Mouse (Mus musculus) spleen, adult 12 weeks (tissue): ENCODE measurements at regions not wholly inside any gene's neighbourhood (a gene's known extent, or its start where the extent isn't known, plus 50 kb on each side); places are given as distances from the start of the nearest gene placed in this dataset.

Experiments used
- DNase-seq: peaks from one replicate; pipeline ENCODE4 v3.0.0; 2022; ENCODE audit warnings: low spot score

DNA sequence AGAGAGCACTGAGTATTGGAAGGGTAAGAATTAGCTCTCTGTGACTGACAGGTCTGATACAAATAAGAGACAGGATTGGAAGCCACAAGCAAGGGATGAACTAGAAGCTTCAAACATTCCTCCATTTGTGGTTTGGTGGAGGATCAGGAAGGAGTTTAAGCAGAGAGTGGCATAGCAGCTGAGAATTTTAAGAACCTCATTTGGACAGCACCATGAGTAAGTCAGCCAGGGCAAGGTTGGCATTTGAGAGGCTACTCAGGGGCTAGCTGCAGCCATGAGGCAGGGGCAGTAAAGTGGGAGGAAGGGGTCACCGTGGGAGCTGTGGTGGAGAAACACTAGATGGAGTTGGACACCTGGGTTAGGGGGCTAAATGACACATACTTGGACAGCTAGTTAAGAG is 56.2 kb upstream of the Kif2a start:
- DNase-seq, result no peak

DNA sequence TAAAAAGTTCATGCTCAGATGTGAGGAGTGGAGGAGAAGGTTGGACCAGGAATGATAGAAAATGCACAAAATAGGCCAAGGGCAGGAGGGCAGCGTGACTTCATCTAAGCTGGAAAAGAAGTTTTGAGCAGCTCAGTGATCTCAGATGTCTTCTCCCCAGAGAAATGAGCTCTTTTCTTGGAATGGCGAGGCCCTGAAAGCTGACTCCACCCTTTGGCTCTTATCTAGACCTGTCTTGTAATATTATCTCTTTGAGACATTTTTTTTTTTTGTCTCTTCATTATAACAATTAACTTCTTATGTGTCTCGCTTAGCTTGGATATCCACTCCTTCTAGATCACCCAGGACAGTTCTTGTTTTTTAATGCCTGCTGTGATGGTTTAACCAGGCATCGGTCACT is 53.0 kb upstream of the Kif2a start:
- DNase-seq, result no peak

DNA sequence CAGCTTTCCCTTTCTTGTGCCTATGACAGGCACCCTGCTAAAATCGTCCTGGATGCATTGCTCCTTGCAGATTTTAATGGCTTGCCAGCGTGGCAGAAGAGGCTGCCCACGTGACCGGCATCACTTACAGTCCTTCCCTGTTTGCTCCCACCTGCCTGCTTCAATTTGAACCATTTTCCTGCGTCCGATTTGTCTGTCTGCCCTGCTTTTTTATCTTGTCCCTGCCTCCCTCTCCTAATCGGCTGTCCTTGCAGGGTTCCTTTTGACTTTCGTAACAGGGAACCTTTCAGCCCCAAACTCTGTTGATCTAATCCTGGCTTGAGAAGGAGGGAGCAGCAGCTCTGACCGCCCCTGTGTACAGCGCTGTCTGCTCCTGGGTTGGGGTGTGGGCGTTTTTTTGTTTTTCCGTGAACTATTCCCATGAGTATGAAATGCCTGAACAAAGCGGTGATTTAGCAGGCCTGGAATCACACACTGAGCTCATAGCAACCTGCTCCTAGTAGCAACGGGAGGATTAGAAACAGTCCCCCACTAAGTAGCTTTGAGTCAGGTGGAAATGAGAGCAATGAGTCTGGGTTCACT is 51.2 kb upstream of the Kif2a start:
- no peak for DNase-seq

DNA sequence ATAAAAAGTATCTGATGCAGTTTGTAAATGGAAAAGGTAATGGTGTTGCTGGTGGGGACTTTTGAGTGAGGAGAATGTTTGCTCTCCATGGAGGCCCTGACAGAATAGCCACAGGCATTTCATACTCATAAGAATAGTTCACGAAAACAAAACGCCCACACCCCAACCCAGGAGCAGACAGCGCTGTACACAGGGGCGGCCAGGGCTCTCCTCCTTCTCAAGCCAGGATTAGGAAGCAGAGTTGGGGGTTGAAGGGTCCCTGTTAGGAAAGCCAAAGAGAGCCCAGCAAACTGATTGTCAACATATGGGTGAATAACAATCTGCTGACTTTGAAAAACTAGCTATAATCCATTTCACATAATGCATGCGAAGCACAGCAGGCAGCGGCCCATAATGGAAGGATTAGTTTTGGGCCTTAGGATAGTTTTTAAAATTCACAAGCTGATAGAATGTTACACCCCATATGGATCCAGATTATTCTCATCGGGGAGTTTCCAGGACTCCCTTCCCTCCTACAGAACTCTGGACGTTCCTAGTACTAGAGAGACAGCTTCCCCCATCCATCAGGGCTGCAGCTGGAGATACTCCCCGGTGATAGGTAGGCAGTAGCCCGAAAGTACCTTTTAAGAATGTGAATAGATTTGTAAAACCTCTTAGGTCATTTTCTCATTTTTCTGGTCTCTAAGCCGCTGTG is 50.6 kb upstream of the Kif2a start:
- no peak for DNase-seq
